Mouse (Mus musculus) CD4-positive, CD25-positive, alpha-beta regulatory T cell, adult 2 months (primary cell): ENCODE measurements around the gene Ccdc78.
"Not testable (repeated sequence)": the region's sequence is repeated elsewhere in the genome, so short reads cannot be mapped to it uniquely, and the experiment has no call there.

Experiments used
- DNase-seq: peaks from one replicate; pipeline ENCODE4 v3.0.0-alpha.2; 2012; ENCODE audit warnings: low read depth, low spot score

The Ccdc78 gene

GRCm38 (mm10) chr17:25786280-25786679, at the start of gene Ccdc78:
Gene Ccdc78, plus strand, starts transcription at chr17:25786580.
- DNase-seq, result no peak

DNA sequence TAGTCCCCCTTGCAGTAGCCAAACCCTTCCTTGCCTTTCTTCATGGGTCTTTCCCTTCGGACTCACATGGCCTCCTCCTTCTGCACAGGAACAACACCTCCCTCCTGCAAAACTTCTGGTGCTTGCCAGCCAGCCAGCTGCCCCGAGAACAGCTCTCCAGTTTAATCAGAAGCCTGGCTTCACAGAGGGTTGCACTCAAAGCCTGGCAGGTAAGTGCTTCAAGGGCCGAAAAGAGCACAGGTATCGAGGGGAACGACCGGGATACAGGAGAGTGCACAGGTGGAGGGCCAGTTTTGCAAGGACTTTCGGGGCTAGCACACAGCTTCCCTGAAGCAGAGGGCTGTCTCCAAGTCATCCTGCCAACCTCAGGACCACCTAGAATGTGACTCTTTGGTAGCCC, 47.5 kb upstream of the Ccdc78 start:
- no peak for DNase-seq

DNA sequence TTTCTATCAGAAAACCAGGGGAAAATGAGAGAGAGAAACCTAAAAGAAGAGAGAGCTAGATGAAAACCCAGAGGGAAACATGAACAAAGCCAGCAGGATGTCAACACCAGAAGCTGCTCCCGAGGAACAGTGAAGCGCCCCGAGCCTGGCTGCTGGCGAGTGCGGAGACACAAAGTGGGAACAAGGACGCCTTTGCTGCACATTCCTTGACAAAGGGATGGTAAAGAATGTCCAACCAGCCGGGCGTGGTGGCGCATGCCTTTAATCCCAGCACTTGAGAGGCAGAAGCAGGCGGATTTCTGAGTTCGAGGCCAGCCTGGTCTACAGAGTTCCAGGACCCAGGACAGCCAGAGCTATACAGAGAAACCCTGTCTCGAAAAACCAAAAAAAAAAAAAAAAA, 44.9 kb upstream of the Ccdc78 start:
- not testable (repeated sequence) for DNase-seq

GRCm38 (mm10) chr17:25743831-25744230, 42.5 kb upstream of the Ccdc78 start:
- DNase-seq, result no peak

GRCm38 (mm10) chr17:25744311-25744710, 42.1 kb upstream of the Ccdc78 start:
- no peak for DNase-seq

DNA sequence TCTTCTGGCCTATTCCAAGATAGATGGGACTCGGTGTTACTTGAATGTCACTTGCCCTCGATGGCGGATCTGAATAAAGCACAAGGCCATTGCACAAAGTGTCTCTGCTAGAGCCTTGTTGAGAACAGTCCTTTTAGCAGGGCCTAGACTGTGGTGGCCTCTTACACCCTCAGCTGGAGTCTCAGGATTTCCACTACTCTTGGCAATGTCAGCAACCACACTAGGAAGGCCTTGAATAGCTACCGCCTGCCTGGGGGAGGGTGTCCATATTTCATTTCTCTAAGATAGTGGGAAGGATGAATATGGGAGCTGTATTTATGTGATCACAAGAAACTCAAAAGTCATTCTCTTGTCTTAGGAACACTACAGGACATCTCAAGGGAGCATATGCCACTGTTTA, 38.1 kb upstream of the Ccdc78 start:
- no peak for DNase-seq

GRCm38 (mm10) chr17:25749314-25749713, 37.1 kb upstream of the Ccdc78 start:
- no peak for DNase-seq

DNA sequence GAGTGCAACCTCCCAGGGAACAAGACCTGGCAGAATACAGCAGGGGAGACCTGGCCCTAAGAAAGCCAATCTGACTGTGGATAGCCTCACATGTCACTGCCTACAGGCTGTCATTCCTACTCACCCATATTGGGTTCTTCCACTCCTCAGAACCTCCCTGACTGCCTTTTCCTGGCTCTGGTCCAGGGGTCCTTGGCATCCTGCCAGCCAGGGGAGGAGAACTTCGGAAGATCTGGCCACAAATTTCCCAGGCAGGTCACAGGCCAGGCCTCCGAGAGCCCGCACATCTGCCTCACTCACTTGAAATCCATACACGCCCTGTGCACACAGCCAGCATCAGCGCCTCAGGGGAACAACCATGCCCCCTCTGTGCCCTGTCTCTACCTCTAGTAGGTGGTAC, 34.9 kb upstream of the Ccdc78 start:
- DNase-seq, result no peak

DNA sequence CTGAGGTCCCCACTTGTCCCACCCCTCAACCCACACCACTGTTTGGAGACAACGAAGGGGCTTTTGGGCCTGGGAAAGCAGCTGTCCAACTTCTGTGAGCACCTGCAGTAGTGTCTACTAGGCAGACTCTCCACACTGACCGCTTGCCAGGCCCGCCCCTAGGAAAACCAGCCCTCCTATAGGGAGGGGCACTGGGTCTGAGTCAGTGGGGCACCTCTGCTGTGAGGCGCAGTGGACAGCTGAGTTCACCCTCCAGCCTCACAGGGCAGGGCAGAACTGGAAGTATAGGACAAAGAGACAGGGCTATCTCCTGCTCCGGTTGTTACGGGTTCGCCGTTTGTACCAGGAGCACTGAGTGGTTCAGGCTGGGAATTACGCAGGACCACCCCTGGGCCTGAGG, 32.1 kb upstream of the Ccdc78 start, which contains the start of gene Msln:
TSS of gene Msln (minus strand) at position 138 of the 400 bp plus-strand sequence.
- no peak for DNase-seq

- no peak for DNase-seq
Measured at GRCm38 (mm10) chr17:25755086-25755485, 31.3 kb upstream of the Ccdc78 start.

DNA sequence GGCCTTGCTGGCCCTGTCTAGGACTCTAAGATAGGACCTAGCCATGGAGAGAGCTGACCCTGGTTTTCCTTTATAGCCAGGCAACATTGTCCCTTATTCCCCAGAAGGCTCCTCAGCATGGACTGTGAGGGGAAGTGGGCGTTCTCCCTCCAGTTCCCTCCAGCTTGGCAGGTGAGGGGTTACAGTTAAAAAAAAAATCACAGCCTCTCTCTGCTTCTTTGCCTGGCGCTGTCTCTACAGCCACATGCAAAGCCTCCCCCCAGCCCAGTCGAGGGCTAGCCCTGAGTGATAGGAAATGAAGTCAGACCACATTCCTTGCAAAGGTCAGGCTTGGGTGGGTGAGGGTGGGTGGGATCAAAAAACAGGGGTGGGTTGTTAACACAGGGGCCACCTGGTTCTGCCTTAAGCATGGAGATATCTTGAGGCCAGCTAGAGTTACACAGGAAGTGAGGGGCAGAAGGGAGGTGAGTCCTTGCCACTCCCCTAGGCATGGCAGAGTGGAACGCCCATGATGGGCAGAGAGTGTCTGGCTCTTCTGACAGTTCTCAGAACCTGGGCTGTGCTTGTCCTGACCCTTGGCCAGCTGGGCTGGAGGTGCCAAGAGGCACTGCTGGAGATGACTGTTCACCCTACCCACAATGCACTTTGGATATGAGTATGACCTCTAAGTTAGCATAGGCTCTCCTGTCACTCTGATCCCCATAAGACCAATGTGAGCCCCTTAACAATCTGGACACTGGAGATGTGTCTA, 30.6 kb upstream of the Ccdc78 start:
- DNase-seq, result no peak

DNA sequence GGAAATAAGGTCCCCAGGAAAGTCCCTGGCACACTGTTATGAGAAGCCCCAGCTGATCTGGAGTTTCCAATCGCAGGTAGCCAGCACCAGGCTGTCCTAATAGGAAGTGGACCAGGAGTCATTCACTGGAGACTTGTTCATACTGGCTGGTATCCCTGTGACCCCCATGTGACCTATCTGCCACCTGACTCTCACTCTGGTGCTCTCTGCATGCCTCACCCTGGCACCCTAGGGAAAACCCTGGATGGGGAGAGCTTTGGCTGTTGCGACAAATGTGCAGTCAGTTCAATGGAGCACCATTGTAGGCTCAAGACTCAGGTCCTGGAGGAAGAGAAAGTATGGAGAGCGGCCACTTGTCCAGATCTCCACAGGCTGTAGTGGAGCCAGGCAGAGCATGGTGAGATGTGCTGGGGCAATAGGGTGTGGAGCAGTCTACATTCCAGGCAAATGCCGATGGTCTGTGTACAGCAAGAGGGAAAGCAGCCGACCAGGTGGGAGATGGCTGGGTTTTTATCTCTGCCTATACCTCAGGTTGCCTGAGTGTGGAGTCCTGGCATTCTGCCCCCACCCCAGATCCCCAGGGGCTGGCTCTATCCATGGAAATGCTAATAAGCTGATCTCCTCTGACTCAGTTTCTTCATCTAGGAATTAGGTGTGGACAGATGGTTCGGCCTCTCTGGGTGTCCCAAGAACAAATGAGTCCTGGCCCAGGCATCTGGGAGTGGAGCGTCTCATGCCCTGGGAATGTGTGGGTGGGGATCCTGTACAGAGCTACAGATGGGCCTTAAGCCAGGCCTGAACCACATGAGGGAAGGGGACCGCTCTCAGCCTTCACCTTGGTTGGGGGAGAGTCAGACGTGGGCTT, 29.8 kb upstream of the Ccdc78 start:
- no peak for DNase-seq

GRCm38 (mm10) chr17:25757691-25758090, 28.7 kb upstream of the Ccdc78 start:
- DNase-seq, result no peak

DNA sequence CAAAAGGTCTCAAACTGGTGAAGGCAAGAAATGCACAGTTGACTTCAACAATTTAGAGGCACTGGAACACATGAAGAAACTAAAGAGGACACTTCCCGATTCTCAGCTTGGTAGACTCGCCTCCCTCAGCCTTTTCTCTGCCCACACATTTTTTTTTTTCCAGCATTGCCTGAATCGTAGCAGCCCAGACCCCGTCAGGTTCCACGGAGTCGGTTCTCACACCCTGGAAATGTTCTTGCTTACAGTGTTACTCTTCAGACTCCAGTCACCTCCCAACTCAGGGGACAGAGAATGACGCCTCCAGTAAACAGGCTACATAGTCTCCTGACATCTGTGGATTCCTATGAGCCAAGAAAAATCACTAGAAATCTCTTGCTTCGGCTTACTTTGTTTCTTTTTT, 26.2 kb upstream of the Ccdc78 start:
- DNase-seq, result no peak

DNA sequence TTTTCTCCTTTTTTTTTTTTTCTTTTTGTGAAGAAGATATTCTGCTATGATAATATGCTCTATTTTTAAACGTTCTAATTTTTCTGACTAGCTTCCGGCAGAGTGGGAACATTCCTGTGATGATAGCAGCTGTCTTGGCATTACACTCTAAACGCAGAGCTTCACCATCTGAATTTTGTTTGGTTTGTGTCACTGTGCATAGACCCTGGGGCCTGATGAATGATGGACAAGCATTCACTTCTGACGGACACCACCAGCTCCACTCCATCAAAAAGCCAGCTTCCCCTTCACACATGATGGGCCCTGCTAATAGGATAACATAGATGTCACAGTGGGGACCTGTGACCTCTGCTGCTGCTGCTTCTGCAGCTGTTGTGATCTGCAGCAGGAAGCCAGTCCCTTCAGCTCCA, 24.8 kb upstream of the Ccdc78 start:
- DNase-seq, result no peak

- no peak for DNase-seq
Measured at GRCm38 (mm10) chr17:25762591-25762990, 23.8 kb upstream of the Ccdc78 start.

GRCm38 (mm10) chr17:25765886-25766285, 20.5 kb upstream of the Ccdc78 start:
- DNase-seq, result no peak

GRCm38 (mm10) chr17:25769331-25769730, 17.0 kb upstream of the Ccdc78 start:
- DNase-seq, result no peak

- peak; percentile 99 for DNase-seq
Measured at GRCm38 (mm10) chr17:25773549-25774120, 12.7 kb upstream of the Ccdc78 start, which contains the start of gene Narfl. Gene Narfl, plus strand, starts transcription at chr17:25773776.

DNA sequence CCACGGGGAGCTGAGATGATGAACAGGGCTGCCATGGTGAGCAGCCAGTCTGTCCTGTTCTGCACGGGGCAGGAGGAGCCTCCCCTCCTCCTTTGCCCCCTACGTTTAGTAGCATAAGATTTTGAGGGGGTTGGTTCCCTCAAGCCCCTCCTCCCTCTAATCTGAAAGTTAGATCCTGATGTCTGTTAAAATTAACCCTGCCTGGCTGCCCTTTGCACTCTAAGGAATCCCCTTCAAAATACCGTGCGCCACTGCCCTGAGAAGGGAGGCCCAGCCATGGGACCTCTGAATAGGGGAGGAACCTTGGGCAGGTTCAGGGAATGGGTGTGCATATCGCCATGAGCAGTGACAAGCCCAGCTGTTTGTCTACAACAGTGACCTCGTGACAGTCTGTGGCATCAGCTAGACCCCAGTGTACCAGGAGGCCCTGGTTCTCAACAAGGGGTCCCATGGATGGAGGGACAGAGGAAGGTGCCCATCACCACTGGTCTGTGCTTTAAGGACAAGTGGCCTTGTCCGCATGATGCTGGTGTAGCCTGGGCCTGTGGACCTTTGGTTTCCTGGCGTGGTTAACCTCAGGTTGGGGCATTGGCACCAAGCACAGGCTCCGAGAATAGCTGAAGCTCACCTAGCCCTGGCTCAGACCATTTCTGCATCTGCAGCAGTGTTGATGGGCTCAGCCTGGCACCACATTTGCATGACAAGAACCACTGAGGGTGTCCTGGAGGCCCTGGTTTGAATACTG, 10.9 kb upstream of the Ccdc78 start:
- no peak for DNase-seq

GRCm38 (mm10) chr17:25777948-25778347, 8.4 kb upstream of the Ccdc78 start:
- DNase-seq, result no peak

DNA sequence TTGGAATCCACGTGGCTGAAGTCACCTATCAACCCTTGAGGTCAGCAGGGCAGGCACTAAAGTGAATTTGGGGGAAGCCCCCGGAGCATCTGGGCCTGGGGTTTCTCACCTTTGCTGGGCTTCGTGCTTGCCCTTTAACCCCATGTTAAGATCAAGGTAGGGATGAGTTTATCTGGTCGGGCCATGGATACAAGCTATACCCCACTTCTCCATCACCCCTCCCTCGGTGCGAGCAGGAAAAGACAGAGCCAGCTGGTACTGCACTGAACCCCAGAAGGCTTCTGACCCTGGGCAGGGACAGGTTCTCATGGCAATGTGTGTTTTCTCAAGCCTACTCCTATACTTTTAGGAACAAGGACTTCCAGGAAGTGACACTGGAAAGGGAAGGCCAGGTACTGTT, 5.0 kb upstream of the Ccdc78 start:
- DNase-seq, result no peak
